17 mouse cellular contexts compared by ENCODE assay signal in the genomic region with DNA sequence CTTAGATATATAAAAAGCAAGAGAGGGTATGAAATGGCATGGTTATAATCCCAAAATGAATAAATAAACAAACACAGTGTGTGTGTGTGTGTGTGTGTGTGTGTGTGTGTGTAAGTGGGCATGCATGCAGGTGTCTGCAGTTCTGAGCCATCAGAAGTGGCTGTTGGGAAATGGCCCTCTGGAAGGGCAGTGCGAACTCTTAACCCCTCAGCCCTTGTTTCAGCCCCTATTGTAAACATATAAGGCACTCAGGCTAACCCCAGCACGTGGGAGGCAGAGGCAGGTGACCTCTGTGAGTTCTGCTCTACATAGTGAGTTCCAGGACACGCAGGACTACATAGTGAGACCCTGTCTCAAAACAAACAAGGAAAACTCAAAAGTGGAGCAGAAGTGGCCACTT. TPM values are rescaled to one million over a fixed set of nuclear protein-coding genes. Genes with fewer than 3 reads are reported as not detected.
A peak's percentile ranks its signal among the peaks of the same experiment; 100 is the strongest.
DNase-seq lines count a peak whose midpoint lies in the region; ATAC-seq lines count a peak whose summit lies in the region.
"Had no signal": no experiment of that assay in that cellular context is flagged by ENCODE, and none has a peak within 500 bp of the region (broad histone marks: within the 10 kb centered on the region; RNA-seq: fewer than 3 reads in every experiment).

No protein-coding gene starts in this region.

- peak; percentile 52 for ATAC-seq in liver, embryonic 13.5 days (ENCODE audit: low read depth)
- no peak for ATAC-seq in liver, embryonic 11.5 days (replicated peaks; ENCODE audit: low FRiP score)
- ATAC-seq in hindbrain, embryonic 12.5 days (ENCODE audit: low FRiP score): 0 out of 2 replicates have a peak, but pooled peaks have one; percentile 3
- ATAC-seq in liver, embryonic 16.5 days (ENCODE audit: low read depth): peak; percentile 59
- ATAC-seq in neural tube, embryonic 13.5 days (ENCODE audit: low read depth): no peak
- ATAC-seq in monocyte, adult 5-6 weeks (replicated peaks; ENCODE audit: insufficient number of reproducible peaks, low FRiP score, low TSS enrichment, poor library complexity, severe bottlenecking): no peak

- H3K36me3 ChIP-seq in liver, embryonic 13.5 days: no peaks in the 10 kb centered on the region
- H3K36me3 ChIP-seq in liver, embryonic 11.5 days (ENCODE audit: control insufficient read depth, insufficient read depth, low read length): no peaks in the 10 kb centered on the region
- H3K36me3 ChIP-seq in hindbrain, embryonic 12.5 days: peaks cover 30% of the 10 kb centered on the region
- no peaks in the 10 kb centered on the region for H3K36me3 ChIP-seq in liver, embryonic 16.5 days (ENCODE audit: control insufficient read depth, insufficient read depth)
- H3K36me3 ChIP-seq in neural tube, embryonic 13.5 days: peaks cover 31% of the 10 kb centered on the region
- H3K36me3 ChIP-seq: embryonic facial prominence, embryonic 15.5 days; limb, embryonic 15.5 days had no signal

- peaks cover 7% of the 10 kb centered on the region; the same call in 1 of the 2 replicates for H3K4me1 ChIP-seq in liver, embryonic 13.5 days (replicated peaks)
- H3K4me1 ChIP-seq in liver, embryonic 11.5 days (replicated peaks; ENCODE audit: control insufficient read depth, insufficient read depth, low read length): no peaks in the 10 kb centered on the region
- peaks cover 21% of the 10 kb centered on the region for H3K4me1 ChIP-seq in hindbrain, embryonic 12.5 days
- H3K4me1 ChIP-seq in liver, embryonic 16.5 days (ENCODE audit: control insufficient read depth, low read depth, low read length): peaks cover 3% of the 10 kb centered on the region
- H3K4me1 ChIP-seq in neural tube, embryonic 13.5 days (replicated peaks): peaks cover 27% of the 10 kb centered on the region
- H3K4me1 ChIP-seq: embryonic facial prominence, embryonic 15.5 days had no signal

- H3K4me3 ChIP-seq in liver, embryonic 13.5 days (replicated peaks): no peak overlapping the region
- H3K4me3 ChIP-seq in liver, embryonic 11.5 days (ENCODE audit: low read depth, low read length): no peak overlapping the region
- H3K4me3 ChIP-seq in hindbrain, embryonic 12.5 days: no peak overlapping the region
- no peak overlapping the region for H3K4me3 ChIP-seq in liver, embryonic 16.5 days (ENCODE audit: low read depth, low read length)
- no peak overlapping the region for H3K4me3 ChIP-seq in neural tube, embryonic 13.5 days
- H3K4me3 ChIP-seq: embryonic facial prominence, embryonic 15.5 days; limb, embryonic 15.5 days had no signal

- WGBS in liver, embryonic 13.5 days (ENCODE audit: insufficient replicate concordance): 44% methylated on average over 3 of the region's 3 CpGs
- WGBS in liver, embryonic 11.5 days: 48% methylated on average over 3 of the region's 3 CpGs
- WGBS in hindbrain, embryonic 12.5 days: 50% methylated on average over 3 of the region's 3 CpGs
- WGBS in liver, embryonic 16.5 days (ENCODE audit: insufficient replicate concordance): 38% methylated on average over 3 of the region's 3 CpGs
- 55% methylated on average over 3 of the region's 3 CpGs for WGBS in neural tube, embryonic 13.5 days

- no peak overlapping the region for H3K27ac ChIP-seq in liver, embryonic 13.5 days
- H3K27ac ChIP-seq in liver, embryonic 11.5 days (ENCODE audit: low read depth, low read length): no peak overlapping the region
- H3K27ac ChIP-seq in hindbrain, embryonic 12.5 days: peak overlapping the region; percentile 71; the same call in 1 of the 2 replicates
- no peak overlapping the region for H3K27ac ChIP-seq in liver, embryonic 16.5 days (ENCODE audit: low read length)
- peak overlapping the region; percentile 59; the same call in 1 of the 2 replicates for H3K27ac ChIP-seq in neural tube, embryonic 13.5 days (replicated peaks)
- H3K27ac ChIP-seq: embryonic facial prominence, embryonic 15.5 days; limb, embryonic 15.5 days had no signal

- no peak overlapping the region for H3K9ac ChIP-seq in liver, embryonic 13.5 days
- no peak overlapping the region for H3K9ac ChIP-seq in liver, embryonic 11.5 days (ENCODE audit: low read depth, low read length)
- H3K9ac ChIP-seq in hindbrain, embryonic 12.5 days: no peak overlapping the region
- no peak overlapping the region for H3K9ac ChIP-seq in liver, embryonic 16.5 days (ENCODE audit: low read depth, low read length)
- peak overlapping the region; percentile 52 for H3K9ac ChIP-seq in neural tube, embryonic 13.5 days
- H3K9ac ChIP-seq: embryonic facial prominence, embryonic 15.5 days; limb, embryonic 15.5 days had no signal

- peaks cover 27% of the 10 kb centered on the region for H3K27me3 ChIP-seq in liver, embryonic 13.5 days
- peaks cover 12% of the 10 kb centered on the region for H3K27me3 ChIP-seq in liver, embryonic 11.5 days (replicated peaks; ENCODE audit: control insufficient read depth, insufficient read depth, low read length)
- no peaks in the 10 kb centered on the region for H3K27me3 ChIP-seq in hindbrain, embryonic 12.5 days
- no peaks in the 10 kb centered on the region; the same call in 1 of the 2 replicates for H3K27me3 ChIP-seq in liver, embryonic 16.5 days (ENCODE audit: control insufficient read depth, insufficient read depth, low read depth, low read length)
- H3K27me3 ChIP-seq in neural tube, embryonic 13.5 days: no peaks in the 10 kb centered on the region
- H3K27me3 ChIP-seq: embryonic facial prominence, embryonic 15.5 days; limb, embryonic 15.5 days had no signal

- H3K4me2 ChIP-seq in liver, embryonic 13.5 days: no peak overlapping the region
- H3K4me2 ChIP-seq in liver, embryonic 11.5 days: no peak overlapping the region
- no peak overlapping the region for H3K4me2 ChIP-seq in hindbrain, embryonic 12.5 days (replicated peaks)
- no peak overlapping the region for H3K4me2 ChIP-seq in liver, embryonic 16.5 days (ENCODE audit: low read depth, low read length)
- no peak overlapping the region for H3K4me2 ChIP-seq in neural tube, embryonic 13.5 days
- H3K4me2 ChIP-seq: embryonic facial prominence, embryonic 15.5 days; limb, embryonic 15.5 days had no signal

- no peak for DNase-seq in liver, embryonic 13.5 days
- no peak for DNase-seq in liver, embryonic 11.5 days (ENCODE audit: low spot score)
- no peak for DNase-seq in heart, postnatal 4 days
- DNase-seq: cerebellum, adult 18-20 months; cerebellum, postnatal 25 days; gastrocnemius, postnatal 36 days; kidney, adult 18-20 months; kidney, postnatal 14 days; spleen, adult 18-20 months; thymus, postnatal 4 days had no signal

- no peaks in the 10 kb centered on the region for H3K9me3 ChIP-seq in liver, embryonic 13.5 days (replicated peaks)
- H3K9me3 ChIP-seq in liver, embryonic 11.5 days (ENCODE audit: control insufficient read depth, low read length): no peaks in the 10 kb centered on the region
- H3K9me3 ChIP-seq in hindbrain, embryonic 12.5 days (replicated peaks): no peaks in the 10 kb centered on the region
- no peaks in the 10 kb centered on the region for H3K9me3 ChIP-seq in liver, embryonic 16.5 days (replicated peaks; ENCODE audit: control insufficient read depth, low read length)
- H3K9me3 ChIP-seq in neural tube, embryonic 13.5 days: no peaks in the 10 kb centered on the region
- H3K9me3 ChIP-seq: embryonic facial prominence, embryonic 15.5 days; limb, embryonic 15.5 days had no signal

RNA-seq across cellular contexts. Expression of a gene that starts 7.0 kb away (rescaled TPM):
- 0.22 and 0.34 TPM in 2 replicates for polyA plus RNA-seq in liver, embryonic 13.5 days (2015; fragmentation: Nextera tagmentation; extraction: Ambion mirVana)
- 2.4 and 2.5 TPM in 2 replicates for polyA plus RNA-seq in liver, embryonic 11.5 days (2014; fragmentation: Nextera tagmentation; extraction: Ambion mirVana)
- 133 and 135 TPM in 2 replicates for polyA plus RNA-seq in hindbrain, embryonic 12.5 days (2016; fragmentation: Nextera tagmentation; extraction: Ambion mirVana)
- polyA plus RNA-seq in liver, embryonic 16.5 days (2015; fragmentation: Nextera tagmentation; extraction: Ambion mirVana): 0.09 and 0.18 TPM in 2 replicates
- 150 and 161 TPM in 2 replicates for polyA plus RNA-seq in neural tube, embryonic 13.5 days (2015; fragmentation: Nextera tagmentation; extraction: Ambion mirVana)
- not detected in 3 replicates for total RNA-seq in monocyte, adult 5-6 weeks (2017)
- total RNA-seq in heart, postnatal 4 days (2021): 1 to 10 TPM; 3.7 to 4.6 TPM
- total RNA-seq: gastrocnemius, postnatal 36 days had no signal

RNA-seq across cellular contexts. Expression of a gene that starts 9.0 kb away (rescaled TPM):
- polyA plus RNA-seq in liver, embryonic 13.5 days (2015; fragmentation: Nextera tagmentation; extraction: Ambion mirVana): 0.56 and 0.69 TPM in 2 replicates
- 6.4 and 8.8 TPM in 2 replicates for polyA plus RNA-seq in liver, embryonic 11.5 days (2014; fragmentation: Nextera tagmentation; extraction: Ambion mirVana)
- polyA plus RNA-seq in hindbrain, embryonic 12.5 days (2016; fragmentation: Nextera tagmentation; extraction: Ambion mirVana): 96.4 and 103 TPM in 2 replicates
- polyA plus RNA-seq in liver, embryonic 16.5 days (2015; fragmentation: Nextera tagmentation; extraction: Ambion mirVana): 0.22 and 0.26 TPM in 2 replicates
- polyA plus RNA-seq in neural tube, embryonic 13.5 days (2015; fragmentation: Nextera tagmentation; extraction: Ambion mirVana): 145 and 165 TPM in 2 replicates
- total RNA-seq in monocyte, adult 5-6 weeks (2017): not detected in 3 replicates
- total RNA-seq in heart, postnatal 4 days (2021): 1 to 10 TPM in 1 of 2 experiments, under 1 TPM in 1; 0.34 to 1.5 TPM
- total RNA-seq: gastrocnemius, postnatal 36 days; MEL had no signal

RNA-seq across cellular contexts. Expression of a gene that starts 18.4 kb away (rescaled TPM):
- 11.4 and 12.7 TPM in 2 replicates for polyA plus RNA-seq in liver, embryonic 13.5 days (2015; fragmentation: Nextera tagmentation; extraction: Ambion mirVana)
- 20.9 and 23.4 TPM in 2 replicates for polyA plus RNA-seq in liver, embryonic 11.5 days (2014; fragmentation: Nextera tagmentation; extraction: Ambion mirVana)
- 24.1 and 26.7 TPM in 2 replicates for polyA plus RNA-seq in hindbrain, embryonic 12.5 days (2016; fragmentation: Nextera tagmentation; extraction: Ambion mirVana)
- polyA plus RNA-seq in liver, embryonic 16.5 days (2015; fragmentation: Nextera tagmentation; extraction: Ambion mirVana): 7.2 and 7.5 TPM in 2 replicates
- 21.1 and 24.1 TPM in 2 replicates for polyA plus RNA-seq in neural tube, embryonic 13.5 days (2015; fragmentation: Nextera tagmentation; extraction: Ambion mirVana)
- 14.7 to 16.4 TPM (median 16.4 TPM) in 3 replicates for total RNA-seq in monocyte, adult 5-6 weeks (2017)
- total RNA-seq in heart, postnatal 4 days (2021): 10 to 100 TPM; 14.8 to 14.9 TPM

RNA-seq across cellular contexts. Expression of a gene that starts 24.9 kb away (rescaled TPM):
- 4.6 and 5.0 TPM in 2 replicates for polyA plus RNA-seq in liver, embryonic 13.5 days (2015; fragmentation: Nextera tagmentation; extraction: Ambion mirVana)
- 3.5 and 4.7 TPM in 2 replicates for polyA plus RNA-seq in liver, embryonic 11.5 days (2014; fragmentation: Nextera tagmentation; extraction: Ambion mirVana)
- 2.6 and 4.4 TPM in 2 replicates for polyA plus RNA-seq in hindbrain, embryonic 12.5 days (2016; fragmentation: Nextera tagmentation; extraction: Ambion mirVana)
- polyA plus RNA-seq in liver, embryonic 16.5 days (2015; fragmentation: Nextera tagmentation; extraction: Ambion mirVana): 7.6 and 9.8 TPM in 2 replicates
- 4.1 and 5.1 TPM in 2 replicates for polyA plus RNA-seq in neural tube, embryonic 13.5 days (2015; fragmentation: Nextera tagmentation; extraction: Ambion mirVana)
- 22.4 to 32.2 TPM (median 26.5 TPM) in 3 replicates for total RNA-seq in monocyte, adult 5-6 weeks (2017)
- under 1 TPM; 0.61 to 0.71 TPM for total RNA-seq in heart, postnatal 4 days (2021)
- total RNA-seq: gastrocnemius, postnatal 36 days had no signal

RNA-seq across cellular contexts. Expression of a gene that starts 28.0 kb away (rescaled TPM):
- polyA plus RNA-seq in liver, embryonic 13.5 days (2015; fragmentation: Nextera tagmentation; extraction: Ambion mirVana): 2.4 and 2.6 TPM in 2 replicates
- 3.8 and 4.4 TPM in 2 replicates for polyA plus RNA-seq in liver, embryonic 11.5 days (2014; fragmentation: Nextera tagmentation; extraction: Ambion mirVana)
- 6.2 and 6.3 TPM in 2 replicates for polyA plus RNA-seq in hindbrain, embryonic 12.5 days (2016; fragmentation: Nextera tagmentation; extraction: Ambion mirVana)
- polyA plus RNA-seq in liver, embryonic 16.5 days (2015; fragmentation: Nextera tagmentation; extraction: Ambion mirVana): 2.5 and 2.8 TPM in 2 replicates
- 9.0 and 9.6 TPM in 2 replicates for polyA plus RNA-seq in neural tube, embryonic 13.5 days (2015; fragmentation: Nextera tagmentation; extraction: Ambion mirVana)
- 8.4 to 18.6 TPM (median 15.6 TPM) in 3 replicates for total RNA-seq in monocyte, adult 5-6 weeks (2017)
- 1 to 10 TPM; 3.3 to 4.0 TPM for total RNA-seq in heart, postnatal 4 days (2021)

Comparison
In these comparisons a context has a peak if more than half of its experiments do, and no peak if none do; other contexts are left out.
1. ATAC-seq: peak in liver, embryonic 13.5 days (single experiment), hindbrain, embryonic 12.5 days (single experiment) and liver, embryonic 16.5 days (single experiment); none in liver, embryonic 11.5 days (single experiment), neural tube, embryonic 13.5 days (single experiment) and monocyte, adult 5-6 weeks (single experiment).
2. H3K27ac ChIP-seq: peak in hindbrain, embryonic 12.5 days (single experiment) and neural tube, embryonic 13.5 days (single experiment); none in liver, embryonic 13.5 days (single experiment), liver, embryonic 11.5 days (single experiment) and liver, embryonic 16.5 days (single experiment).
3. RNA of a gene that starts 7.0 kb away (polyA plus RNA-seq): 150 to 161 TPM in neural tube, embryonic 13.5 days and 133 to 135 TPM in hindbrain, embryonic 12.5 days; 2.4 to 2.5 TPM in liver, embryonic 11.5 days, 0.22 to 0.34 TPM in liver, embryonic 13.5 days and 0.09 to 0.18 TPM in liver, embryonic 16.5 days; every median in the first group is over 10 times any median in the second.